In the genomic region with DNA sequence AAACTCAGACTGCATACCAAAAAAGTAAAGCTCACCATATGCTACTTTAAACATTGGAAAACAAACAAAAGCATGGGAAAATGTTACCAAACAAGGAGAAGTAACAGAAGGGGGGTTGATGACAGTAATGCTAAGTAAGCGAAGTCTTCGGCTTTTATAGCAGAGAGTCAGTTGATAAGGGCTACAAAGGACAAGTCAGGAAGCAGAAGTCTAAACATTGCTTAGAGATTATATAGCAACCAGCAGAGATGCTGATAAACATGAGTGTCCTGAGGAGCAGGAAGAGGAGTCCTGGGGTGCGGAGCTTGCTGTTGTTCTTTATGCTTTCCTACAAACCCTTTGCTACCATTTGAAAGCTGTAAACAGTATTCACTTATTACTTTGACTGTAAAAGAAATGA, we compare ENCODE assay signal across 20 mouse cellular contexts.
DNase-seq lines count a peak whose midpoint lies in the region; ATAC-seq and TF ChIP-seq lines count a peak whose summit lies in the region.
"Had no signal": no experiment of that assay in that cellular context is flagged by ENCODE, and none has a peak within 500 bp of the region (broad histone marks: within the 10 kb centered on the region; RNA-seq: fewer than 3 reads in every experiment).

No protein-coding gene starts in this region.

- H3K4me1 ChIP-seq in heart, embryonic 12.5 days (replicated peaks): peaks cover 11% of the 10 kb centered on the region
- peaks cover 11% of the 10 kb centered on the region; the same call in 1 of the 2 replicates for H3K4me1 ChIP-seq in lung, embryonic 15.5 days
- peaks cover 0 to 8% of the 10 kb centered on the region in 2 experiments; a peak in 3 of 4 replicates for H3K4me1 ChIP-seq in MEL (ENCODE audit: control insufficient read depth in 1 of 2, insufficient read depth in 2 of 2, low read length in 2 of 2)
- H3K4me1 ChIP-seq: embryonic facial prominence, embryonic 12.5 days; hindbrain, embryonic 10.5 days; intestine, embryonic 15.5 days had no signal

- H3K36me3 ChIP-seq in heart, embryonic 12.5 days: no peaks in the 10 kb centered on the region
- H3K36me3 ChIP-seq in lung, embryonic 15.5 days: no peaks in the 10 kb centered on the region
- peaks cover 0 to 8% of the 10 kb centered on the region in 2 experiments; a peak in 2 of 4 replicates for H3K36me3 ChIP-seq in MEL (ENCODE audit: control insufficient read depth in 1 of 2, insufficient read depth in 2 of 2, low read length in 2 of 2)
- H3K36me3 ChIP-seq: embryonic facial prominence, embryonic 12.5 days; forebrain, embryonic 15.5 days; hindbrain, embryonic 10.5 days; intestine, embryonic 15.5 days had no signal

- no peak for TF ChIP-seq CTCF in MEL (IDR thresholded peaks at IDR 0.05 in 2 of 3, conservative IDR thresholded peaks at IDR 0.05 in 1 of 3; ENCODE audit: control insufficient read depth in 1 of 3, insufficient read depth in 1 of 3, low read depth in 2 of 3, low read length in 3 of 3, poor library complexity in 1 of 3, severe bottlenecking in 1 of 3)

- no peak for DNase-seq in heart, postnatal 4 days
- no peak for DNase-seq in lung, postnatal 4 days
- DNase-seq in MEL (ENCODE audit: low read depth, low spot score): peak; percentile 59
- no peak for DNase-seq in B cell, adult 2 months
- DNase-seq in thymus, postnatal 0 days (ENCODE audit: low spot score): no peak
- DNase-seq: adrenal gland, postnatal 10 days; cerebellum, adult 11 months; cerebellum, adult 8-10 months; cerebellum, postnatal 14 days; gastrocnemius, postnatal 10 days; heart, adult 18-20 months; heart, postnatal 10 days had no signal

- no peaks in the 10 kb centered on the region for H3K27me3 ChIP-seq in heart, embryonic 12.5 days (replicated peaks)
- no peaks in the 10 kb centered on the region for H3K27me3 ChIP-seq in lung, embryonic 15.5 days
- H3K27me3 ChIP-seq in MEL (ENCODE audit: control insufficient read depth in 1 of 2, insufficient read depth in 2 of 2, low read length in 2 of 2): no peaks in the 10 kb centered on the region
- H3K27me3 ChIP-seq: CH12.LX; embryonic facial prominence, embryonic 12.5 days; forebrain, embryonic 15.5 days; intestine, embryonic 15.5 days had no signal

- TF ChIP-seq POLR2A in MEL (IDR thresholded peaks at IDR 0.05; ENCODE audit: control insufficient read depth in 1 of 2, insufficient read depth in 1 of 2, low read depth in 1 of 2, low read length in 2 of 2, poor library complexity in 1 of 2): no peak

- no peak for ATAC-seq in heart, embryonic 12.5 days (ENCODE audit: insufficient number of reproducible peaks, low FRiP score)
- no peak for ATAC-seq in lung, embryonic 15.5 days (ENCODE audit: borderline replicate concordance, extremely low read depth, low FRiP score, low TSS enrichment)
- ATAC-seq: forebrain, embryonic 15.5 days had no signal

- no peak overlapping the region for H3K4me3 ChIP-seq in heart, embryonic 12.5 days
- no peak overlapping the region for H3K4me3 ChIP-seq in lung, embryonic 15.5 days
- H3K4me3 ChIP-seq in MEL (ENCODE audit: control insufficient read depth in 1 of 2, insufficient read depth in 1 of 2, low read depth in 2 of 2, low read length in 2 of 2): no peak overlapping the region
- H3K4me3 ChIP-seq: embryonic facial prominence, embryonic 12.5 days; forebrain, embryonic 15.5 days; hindbrain, embryonic 10.5 days; intestine, embryonic 15.5 days had no signal

- H3K9me3 ChIP-seq in heart, embryonic 12.5 days (replicated peaks): no peaks in the 10 kb centered on the region
- no peaks in the 10 kb centered on the region for H3K9me3 ChIP-seq in lung, embryonic 15.5 days
- H3K9me3 ChIP-seq in MEL (replicated peaks; ENCODE audit: insufficient read depth, low read length): no peaks in the 10 kb centered on the region
- H3K9me3 ChIP-seq: embryonic facial prominence, embryonic 12.5 days; forebrain, embryonic 15.5 days; hindbrain, embryonic 10.5 days; intestine, embryonic 15.5 days had no signal

- no peaks in the 10 kb centered on the region for H3K79me2 ChIP-seq in MEL (ENCODE audit: control insufficient read depth, insufficient read depth, low read length, poor library complexity)

- H3K27ac ChIP-seq in heart, embryonic 12.5 days (ENCODE audit: poor library complexity, severe bottlenecking): peak overlapping the region; percentile 15; the same call in 1 of the 2 replicates
- 0 out of 2 replicates have a peak overlapping the region, but pooled peaks have one; percentile 10 for H3K27ac ChIP-seq in lung, embryonic 15.5 days
- H3K27ac ChIP-seq in MEL (ENCODE audit: control insufficient read depth, low read depth, low read length): no peak overlapping the region
- H3K27ac ChIP-seq: embryonic facial prominence, embryonic 12.5 days; forebrain, embryonic 15.5 days; hindbrain, embryonic 10.5 days; hindbrain, embryonic 14.5 days; intestine, embryonic 15.5 days had no signal

- peak; percentile 72 to 77 for TF ChIP-seq EP300 in MEL (IDR thresholded peaks at IDR 0.05; ENCODE audit: low read depth in 1 of 2, low read length in 2 of 2)

- H3K4me2 ChIP-seq in heart, embryonic 12.5 days: no peak overlapping the region
- H3K4me2 ChIP-seq in lung, embryonic 15.5 days: no peak overlapping the region
- H3K4me2 ChIP-seq: embryonic facial prominence, embryonic 12.5 days; forebrain, embryonic 15.5 days; hindbrain, embryonic 14.5 days; intestine, embryonic 15.5 days had no signal

- no peak overlapping the region for H3K9ac ChIP-seq in heart, embryonic 12.5 days
- H3K9ac ChIP-seq in lung, embryonic 15.5 days: no peak overlapping the region
- H3K9ac ChIP-seq in MEL (ENCODE audit: control insufficient read depth, low read depth, low read length, poor library complexity, severe bottlenecking): no peak overlapping the region
- H3K9ac ChIP-seq: embryonic facial prominence, embryonic 12.5 days; forebrain, embryonic 15.5 days; hindbrain, embryonic 14.5 days; intestine, embryonic 15.5 days had no signal

- WGBS in heart, embryonic 12.5 days: 33% methylated on average over 3 of the region's 3 CpGs
- WGBS in lung, embryonic 15.5 days: 41% methylated on average over 3 of the region's 3 CpGs

- TF ChIP-seq RAD21 in MEL (IDR thresholded peaks at IDR 0.05; ENCODE audit: low read depth, low read length): no peak

TF ChIP-seq in MEL, 35 proteins besides CTCF, POLR2A, EP300 and RAD21:
- TF ChIP-seq RCOR1 (IDR thresholded peaks at IDR 0.05; ENCODE audit: low read depth, low read length) (peak; percentile 66; the same call in 1 of the 2 replicates), TBP (IDR thresholded peaks at IDR 0.05; ENCODE audit: low read depth, low read length) (peak; percentile 44; the same call in 1 of the 2 replicates), GATA1 (IDR thresholded peaks at IDR 0.05; ENCODE audit: low read depth, low read length) (peak; percentile 82), TAL1 (IDR thresholded peaks at IDR 0.05; ENCODE audit: low read length) (no peak), ETS1 (IDR thresholded peaks at IDR 0.05; ENCODE audit: low read depth, low read length) (peak; percentile 33; the same call in 1 of the 2 replicates)
TF ChIP-seq in MEL: peak in this region for 4.
